Mouse (Mus musculus) lung, embryonic 16.5 days (tissue): ENCODE measurements around the gene Snx15. TPM values are rescaled to one million over a fixed set of nuclear protein-coding genes. Genes with fewer than 3 reads are reported as not detected.

Source experiments
- ATAC-seq: fragments of 200-750 bp; cut with Nextera tagmentation; 2 replicates; pipeline ENCODE4 v1.8.0; 2017; ENCODE audit warnings: low read depth, mild to moderate bottlenecking, moderate library complexity
- H3K27ac ChIP-seq: fragments of 300-500 bp; sonication (generic); 2 replicates; pipeline ENCODE4 v1.5.1; 2014; ENCODE audit warnings: mild to moderate bottlenecking, control low read depth, low read length
- H3K27me3 ChIP-seq: fragments of 300-500 bp; sonication (generic); 2 replicates; pipeline ENCODE4 v1.6.1; 2014; ENCODE audit warnings: low read depth, low read length, mixed read lengths; ENCODE audit not compliant: control insufficient read depth, insufficient read depth
- H3K36me3 ChIP-seq: fragments of 300-500 bp; sonication (generic); 2 replicates; pipeline ENCODE4 v1.6.1; 2014; ENCODE audit warnings: low read length; ENCODE audit not compliant: control insufficient read depth, insufficient read depth
- H3K4me1 ChIP-seq: fragments of 300-500 bp; sonication (generic); replicated peaks from 2 replicates; pipeline ENCODE4 v1.6.1; 2014; ENCODE audit warnings: low read length, mixed read lengths; ENCODE audit not compliant: control insufficient read depth, insufficient read depth
- H3K4me2 ChIP-seq: fragments of 300-500 bp; sonication (generic); 2 replicates; pipeline ENCODE4 v1.6.1; 2014; ENCODE audit warnings: low read depth, low read length, control low read depth
- H3K4me3 ChIP-seq: fragments of 300-500 bp; sonication (generic); 2 replicates; pipeline ENCODE4 v1.5.1; 2014; ENCODE audit warnings: mild to moderate bottlenecking, low read length, control low read depth
- H3K9ac ChIP-seq: fragments of 300-500 bp; sonication (generic); 2 replicates; pipeline ENCODE4 v1.6.1; 2014; ENCODE audit warnings: low read length, control low read depth
- H3K9me3 ChIP-seq: fragments of 300-500 bp; sonication (generic); 2 replicates; pipeline ENCODE4 v1.6.1; 2016; ENCODE audit warnings: low read length; ENCODE audit not compliant: control insufficient read depth
- WGBS: fragments of 180-500 bp; shearing (Covaris S2); extraction: QIAGEN DNeasy Blood & Tissue Kit; methylation state at CpG from one replicate; pipeline ENCODE4 v1.1.7; 2014; 5-methylcytosine and 5-hydroxymethylcytosine counted together
- polyA plus RNA-seq: library from polyadenylated mRNA; unstranded; fragments of >200 nt; fragmentation: Nextera tagmentation; extraction: Ambion mirVana; gene quantifications from 2 replicates; pipeline ENCODE4 v1.2.1, GENCODE M21; 2015

Snx15 gene
- polyA plus RNA-seq, 1 experiment from 2014 or later = 35.1 TPM

GRCm38 (mm10) chr19:6126789-6127580 lies 1.1 kb downstream of the Snx15 start:
- 61% methylated on average over 10 of the region's 10 CpGs for WGBS
- Histone ChIP-seq H3K4me2 (peak overlapping the region; percentile 67), H3K27me3 (no peaks in the 10 kb centered on the region), H3K27ac (peak overlapping the region; percentile 93), H3K36me3 (no peaks in the 10 kb centered on the region), H3K4me3 (peak overlapping the region; percentile 68), H3K4me1 (peaks cover 4% of the 10 kb centered on the region), H3K9me3 (no peaks in the 10 kb centered on the region), H3K9ac (peak overlapping the region; percentile 77)
- no peak for ATAC-seq

DNA sequence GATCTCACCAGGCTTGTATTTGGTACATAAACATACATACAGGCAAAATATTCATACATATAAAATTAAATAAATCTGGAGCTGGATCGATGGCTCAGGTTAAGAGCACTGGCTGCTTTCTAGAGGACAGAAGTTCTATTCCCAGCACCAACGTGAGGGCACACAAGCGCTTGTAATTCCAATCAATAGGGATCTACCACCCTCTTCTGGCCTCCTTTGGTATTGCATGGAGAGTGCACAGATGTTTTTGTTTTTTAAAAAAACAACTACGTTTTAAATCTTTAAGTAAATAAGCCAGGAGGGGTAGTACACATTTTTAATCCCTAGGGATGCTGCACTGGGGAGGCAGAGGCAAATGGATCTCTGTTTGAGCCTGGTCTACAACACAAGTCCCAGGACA lies 1.8 kb downstream of the Snx15 start:
- H3K9ac ChIP-seq = no peak overlapping the region
- no peaks in the 10 kb centered on the region for H3K9me3 ChIP-seq
- WGBS = 26% methylated on average over 4 of the region's 4 CpGs
- H3K4me1 ChIP-seq = peaks cover 4% of the 10 kb centered on the region
- no peaks in the 10 kb centered on the region for H3K27me3 ChIP-seq
- ATAC-seq = no peak
- no peak overlapping the region for H3K4me3 ChIP-seq
- no peaks in the 10 kb centered on the region for H3K36me3 ChIP-seq
- H3K27ac ChIP-seq = no peak overlapping the region
- no peak overlapping the region for H3K4me2 ChIP-seq

- WGBS = 70% methylated on average over 2 of the region's 2 CpGs
- Histone ChIP-seq H3K27ac (no peak overlapping the region), H3K4me2 (no peak overlapping the region), H3K4me1 (peaks cover 4% of the 10 kb centered on the region), H3K27me3 (no peaks in the 10 kb centered on the region), H3K36me3 (no peaks in the 10 kb centered on the region), H3K4me3 (no peak overlapping the region), H3K9me3 (no peaks in the 10 kb centered on the region), H3K9ac (no peak overlapping the region)
- ATAC-seq = no peak
Measured at GRCm38 (mm10) chr19:6124898-6125297, 3.2 kb downstream of the Snx15 start.

DNA sequence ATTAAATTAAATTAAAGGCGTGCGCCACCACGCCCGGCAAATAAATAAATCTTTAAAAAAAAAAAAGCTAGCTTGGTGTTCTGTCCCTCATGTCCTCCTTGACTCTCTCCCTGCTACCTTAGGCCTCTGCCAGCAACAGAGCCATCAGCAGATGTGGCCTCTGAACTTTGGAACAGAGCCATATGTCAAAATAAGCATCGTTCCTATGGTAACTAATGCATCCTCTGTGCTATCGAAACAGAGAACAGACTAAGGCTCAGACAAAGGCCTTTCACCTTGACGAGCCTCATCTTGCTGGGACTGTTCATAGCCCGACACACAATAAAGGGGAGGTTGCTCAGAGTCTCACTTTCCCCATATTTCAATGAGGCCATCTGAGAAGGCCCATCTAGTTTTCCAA lies 4.8 kb downstream of the Snx15 start:
- H3K4me1 ChIP-seq = peaks cover 7% of the 10 kb centered on the region
- H3K9me3 ChIP-seq = no peaks in the 10 kb centered on the region
- H3K27ac ChIP-seq = no peak overlapping the region
- no peak overlapping the region for H3K4me3 ChIP-seq
- no peak overlapping the region for H3K9ac ChIP-seq
- WGBS = 65% methylated on average over 8 of the region's 8 CpGs
- H3K4me2 ChIP-seq = no peak overlapping the region
- ATAC-seq = no peak
- no peaks in the 10 kb centered on the region for H3K36me3 ChIP-seq
- no peaks in the 10 kb centered on the region for H3K27me3 ChIP-seq

DNA sequence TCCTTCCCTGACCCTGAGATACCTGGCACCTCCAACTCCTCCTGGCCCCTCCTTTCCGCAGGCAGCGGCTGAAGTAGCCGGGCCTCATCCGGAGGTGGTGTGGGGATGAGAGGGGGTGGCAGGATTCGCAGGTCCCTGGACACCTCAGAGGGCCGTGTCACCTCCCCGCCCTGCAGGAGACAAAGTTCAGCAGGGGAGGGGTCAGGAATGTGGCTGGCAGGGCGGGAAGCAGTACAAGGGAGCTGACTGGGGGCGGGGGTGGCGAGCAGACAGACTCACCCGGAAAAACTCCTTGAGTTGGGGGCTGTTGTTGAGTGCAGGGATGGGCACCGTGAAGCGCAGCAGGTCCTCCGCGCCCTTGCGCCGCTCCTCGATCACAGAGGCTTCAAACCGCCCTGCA lies 6.3 kb downstream of the Snx15 start:
- no peak overlapping the region for H3K4me2 ChIP-seq
- H3K27ac ChIP-seq = no peak overlapping the region
- no peaks in the 10 kb centered on the region for H3K9me3 ChIP-seq
- no peak overlapping the region for H3K9ac ChIP-seq
- peaks cover 10% of the 10 kb centered on the region for H3K4me1 ChIP-seq
- no peaks in the 10 kb centered on the region for H3K27me3 ChIP-seq
- WGBS = 26% methylated on average over 19 of the region's 19 CpGs
- H3K4me3 ChIP-seq = no peak overlapping the region
- no peaks in the 10 kb centered on the region for H3K36me3 ChIP-seq
- no peak for ATAC-seq

- Histone ChIP-seq H3K4me2 (peak overlapping the region; percentile 80), H3K9ac (peak overlapping the region; percentile 64), H3K27ac (peak overlapping the region; percentile 99), H3K27me3 (no peaks in the 10 kb centered on the region), H3K36me3 (peaks cover 18% of the 10 kb centered on the region), H3K4me1 (peaks cover 15% of the 10 kb centered on the region), H3K4me3 (peak overlapping the region; percentile 89), H3K9me3 (no peaks in the 10 kb centered on the region)
- 0% methylated on average over 8 of the region's 8 CpGs for whole genome bisulfite sequencing
- peak; percentile 34 for ATAC-seq
Measured at GRCm38 (mm10) chr19:6118677-6119185, 9.4 kb downstream of the Snx15 start.

GRCm38 (mm10) chr19:6117986-6118676 lies 10.0 kb downstream of the Snx15 start, which contains the start of gene Sac3d1:
Sac3d1 (minus strand) TSS chr19:6118650.
- under 1% methylated on average over 74 of the region's 77 CpGs for WGBS
- H3K9me3 ChIP-seq = no peaks in the 10 kb centered on the region
- peak; percentile 91 for ATAC-seq
- peak within 1 kb of the TSS; percentile 88 for H3K9ac ChIP-seq
- peaks cover 15% of the 10 kb centered on the region for H3K4me1 ChIP-seq
- peak within 1 kb of the TSS; percentile 99 for H3K27ac ChIP-seq
- H3K36me3 ChIP-seq = peaks cover 19% of the 10 kb centered on the region
- peak within 1 kb of the TSS; percentile 89 for H3K4me3 ChIP-seq
- H3K27me3 ChIP-seq = no peaks in the 10 kb centered on the region
- peak within 1 kb of the TSS; percentile 80 for H3K4me2 ChIP-seq

DNA sequence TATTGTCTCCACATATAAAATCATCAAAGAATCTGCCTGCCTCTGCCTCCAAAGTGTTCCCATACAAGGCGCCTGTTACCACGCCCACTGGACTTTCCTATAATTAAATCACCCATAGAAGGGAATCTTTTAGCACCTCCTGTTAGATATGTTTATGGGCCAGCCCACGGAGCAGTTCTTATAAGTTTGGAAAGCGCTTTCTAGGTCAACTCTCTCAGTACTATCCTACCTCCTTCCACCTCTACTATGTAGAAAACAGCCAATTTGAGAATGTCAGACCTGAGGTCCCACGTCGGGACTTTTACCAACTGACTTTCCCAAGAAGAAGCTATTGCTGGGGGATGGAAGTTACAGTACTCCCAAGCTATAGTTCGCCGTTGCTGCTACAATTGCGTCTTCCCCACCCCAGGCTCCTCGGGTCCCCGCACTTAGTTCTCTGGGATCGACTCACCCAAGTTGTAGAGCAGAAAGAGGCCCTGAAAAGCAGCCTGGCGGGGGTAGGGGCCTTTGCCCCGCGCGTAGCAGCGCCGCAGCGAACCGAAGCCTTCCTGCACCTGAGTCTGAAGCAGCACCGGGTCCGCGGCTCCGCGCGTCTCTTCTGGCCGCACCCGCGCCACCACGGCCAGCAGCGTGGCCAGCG lies 10.6 kb downstream of the Snx15 start:
- Histone ChIP-seq H3K4me1 (peaks cover 15% of the 10 kb centered on the region), H3K9ac (peak overlapping the region; percentile 88), H3K4me2 (peak overlapping the region; percentile 80), H3K36me3 (peaks cover 22% of the 10 kb centered on the region), H3K9me3 (no peaks in the 10 kb centered on the region), H3K27ac (peak overlapping the region; percentile 99), H3K27me3 (no peaks in the 10 kb centered on the region), H3K4me3 (peak overlapping the region; percentile 89)
- no peak for ATAC-seq
- 4% methylated on average over 32 of the region's 32 CpGs for WGBS
